Mouse (Mus musculus): ENCODE measurements around the gene Zfp599.

Gene Zfp599

GRCm38 (mm10) chr9:22224066-22224465 lies 35.6 kb downstream of the Zfp599 start:
- DNase-seq (ENCODE audit: low spot score) = no peak

- DNase-seq (ENCODE audit: low spot score) = no peak
Measured at GRCm38 (mm10) chr9:22217858-22218493, 41.7 kb downstream of the Zfp599 start.

- no peak for DNase-seq (ENCODE audit: low spot score)
Measured at GRCm38 (mm10) chr9:22216705-22217104, 43.0 kb downstream of the Zfp599 start.

GRCm38 (mm10) chr9:22214549-22214948 lies 45.1 kb downstream of the Zfp599 start:
- no peak for DNase-seq (ENCODE audit: low spot score)

GRCm38 (mm10) chr9:22213785-22214194 lies 45.9 kb downstream of the Zfp599 start:
- DNase-seq (ENCODE audit: low spot score) = no peak
